22 mouse cellular contexts compared by ENCODE assay signal in genomic region chr12:87230379-87230895, GRCm38 (mm10). TPM values are rescaled to one million over a fixed set of nuclear protein-coding genes. Genes with fewer than 3 reads are reported as not detected.
A peak's percentile ranks its signal among the peaks of the same experiment; 100 is the strongest.
DNase-seq lines count a peak whose midpoint lies in the region; ATAC-seq and TF ChIP-seq lines count a peak whose summit lies in the region.
"Had no signal": no experiment of that assay in that cellular context is flagged by ENCODE, and none has a peak within 500 bp of the region (broad histone marks: within the 10 kb centered on the region; RNA-seq: fewer than 3 reads in every experiment).

No protein-coding gene starts in this region.

- DNase-seq in kidney, postnatal 0 days (ENCODE audit: low spot score) = peak; percentile 39
- DNase-seq in kidney, postnatal 14 days = no peak
- no peak for DNase-seq in stomach, postnatal 0 days (ENCODE audit: low spot score)
- peak; percentile 62 for DNase-seq in MEL (ENCODE audit: low read depth, low spot score)
- no peak for DNase-seq in gastrocnemius, postnatal 36 days
- no peak for DNase-seq in urinary bladder, adult 18-20 months (ENCODE audit: low spot score in 2 of 2)
- DNase-seq: adrenal gland, adult 8-10 months; adrenal gland, postnatal 14 days; adrenal gland, postnatal 36 days; cerebellum, adult 11-12 months; cerebellum, adult 2 months; cerebellum, adult 9-10 months; cerebellum, postnatal 10 days; cerebellum, postnatal 25 days; forebrain, postnatal 0 days had no signal

- H3K36me3 ChIP-seq in kidney, postnatal 0 days (ENCODE audit: insufficient read depth, low read length) = no peaks in the 10 kb centered on the region
- no peaks in the 10 kb centered on the region for H3K36me3 ChIP-seq in stomach, embryonic 15.5 days
- H3K36me3 ChIP-seq in stomach, postnatal 0 days (ENCODE audit: control insufficient read depth, insufficient read depth, low read length) = no peaks in the 10 kb centered on the region
- H3K36me3 ChIP-seq in MEL (ENCODE audit: control insufficient read depth in 1 of 2, insufficient read depth in 2 of 2, low read length in 2 of 2) = peaks cover 0 to 7% of the 10 kb centered on the region in 2 experiments; a peak in 2 of 4 replicates
- H3K36me3 ChIP-seq: embryonic facial prominence, embryonic 12.5 days; forebrain, embryonic 15.5 days had no signal

- no peak for ATAC-seq in kidney, postnatal 0 days (replicated peaks; ENCODE audit: low FRiP score, low read depth)
- ATAC-seq in stomach, embryonic 15.5 days (ENCODE audit: insufficient read depth, low FRiP score, low read depth) = peak; percentile 35; the same call in 1 of the 2 replicates
- ATAC-seq in stomach, postnatal 0 days (ENCODE audit: low FRiP score, low TSS enrichment) = no peak
- ATAC-seq: activated CD4-positive, CD25-positive, alpha-beta regulatory T cell, adult 4 months; forebrain, embryonic 13.5 days; forebrain, embryonic 15.5 days; forebrain, postnatal 0 days; Patski had no signal

- intact Hi-C loops in gastrocnemius, postnatal 36 days (cut with DNase I) = no loop called here

- TF ChIP-seq RAD21 in MEL (IDR thresholded peaks at IDR 0.05; ENCODE audit: low read depth, low read length) = no peak

- no peak for TF ChIP-seq CTCF in kidney, postnatal 0 days (IDR thresholded peaks at IDR 0.05; ENCODE audit: low read depth)
- no peak for TF ChIP-seq CTCF in stomach, postnatal 0 days (IDR thresholded peaks at IDR 0.05; ENCODE audit: low read depth)
- no peak for TF ChIP-seq CTCF in MEL (IDR thresholded peaks at IDR 0.05 in 2 of 3, conservative IDR thresholded peaks at IDR 0.05 in 1 of 3; ENCODE audit: control insufficient read depth in 1 of 3, insufficient read depth in 1 of 3, low read depth in 2 of 3, low read length in 3 of 3, poor library complexity in 1 of 3, severe bottlenecking in 1 of 3)

- H3K4me1 ChIP-seq in kidney, postnatal 0 days (replicated peaks; ENCODE audit: insufficient read depth, low read length) = no peaks in the 10 kb centered on the region
- no peaks in the 10 kb centered on the region for H3K4me1 ChIP-seq in stomach, embryonic 15.5 days
- no peaks in the 10 kb centered on the region for H3K4me1 ChIP-seq in stomach, postnatal 0 days (replicated peaks; ENCODE audit: control insufficient read depth, insufficient read depth)
- H3K4me1 ChIP-seq in MEL (ENCODE audit: control insufficient read depth in 1 of 2, insufficient read depth in 2 of 2, low read length in 2 of 2) = peaks cover 2 to 12% of the 10 kb centered on the region in 2 experiments; a peak in 3 of 4 replicates
- H3K4me1 ChIP-seq: embryonic facial prominence, embryonic 10.5 days; embryonic facial prominence, embryonic 12.5 days; forebrain, embryonic 13.5 days; forebrain, embryonic 15.5 days had no signal

- no peak overlapping the region for H3K9ac ChIP-seq in kidney, postnatal 0 days (ENCODE audit: low read depth, low read length)
- H3K9ac ChIP-seq in stomach, embryonic 15.5 days = no peak overlapping the region
- H3K9ac ChIP-seq in stomach, postnatal 0 days (ENCODE audit: low read length) = no peak overlapping the region
- H3K9ac ChIP-seq in MEL (ENCODE audit: control insufficient read depth, low read depth, low read length, poor library complexity, severe bottlenecking) = no peak overlapping the region
- H3K9ac ChIP-seq: embryonic facial prominence, embryonic 12.5 days; forebrain, embryonic 13.5 days; forebrain, embryonic 15.5 days; forebrain, postnatal 0 days had no signal

- H3K4me3 ChIP-seq in kidney, postnatal 0 days (replicated peaks; ENCODE audit: low read depth, low read length) = no peak overlapping the region
- no peak overlapping the region for H3K4me3 ChIP-seq in stomach, embryonic 15.5 days (replicated peaks)
- H3K4me3 ChIP-seq in stomach, postnatal 0 days (ENCODE audit: low read depth, low read length) = no peak overlapping the region
- H3K4me3 ChIP-seq in MEL (ENCODE audit: control insufficient read depth in 1 of 2, insufficient read depth in 1 of 2, low read depth in 2 of 2, low read length in 2 of 2) = no peak overlapping the region
- H3K4me3 ChIP-seq: embryonic facial prominence, embryonic 10.5 days; embryonic facial prominence, embryonic 12.5 days; forebrain, embryonic 13.5 days; forebrain, embryonic 15.5 days had no signal

- no peaks in the 10 kb centered on the region for H3K27me3 ChIP-seq in kidney, postnatal 0 days (ENCODE audit: insufficient read depth, low read length)
- no peaks in the 10 kb centered on the region for H3K27me3 ChIP-seq in stomach, embryonic 15.5 days (replicated peaks)
- H3K27me3 ChIP-seq in stomach, postnatal 0 days (ENCODE audit: control insufficient read depth, insufficient read depth, low read length) = no peaks in the 10 kb centered on the region
- no peaks in the 10 kb centered on the region for H3K27me3 ChIP-seq in MEL (ENCODE audit: control insufficient read depth in 1 of 2, insufficient read depth in 2 of 2, low read length in 2 of 2)
- H3K27me3 ChIP-seq: embryonic facial prominence, embryonic 12.5 days; forebrain, embryonic 13.5 days; forebrain, embryonic 15.5 days; Patski had no signal

- no peaks in the 10 kb centered on the region for H3K9me3 ChIP-seq in kidney, postnatal 0 days (replicated peaks; ENCODE audit: low read length)
- H3K9me3 ChIP-seq in stomach, embryonic 15.5 days = no peaks in the 10 kb centered on the region
- no peaks in the 10 kb centered on the region for H3K9me3 ChIP-seq in stomach, postnatal 0 days (ENCODE audit: control insufficient read depth, low read length)
- no peaks in the 10 kb centered on the region for H3K9me3 ChIP-seq in MEL (replicated peaks; ENCODE audit: insufficient read depth, low read length)
- H3K9me3 ChIP-seq: embryonic facial prominence, embryonic 10.5 days; embryonic facial prominence, embryonic 12.5 days; forebrain, embryonic 13.5 days; forebrain, embryonic 15.5 days had no signal

- TF ChIP-seq POLR2A in MEL (IDR thresholded peaks at IDR 0.05; ENCODE audit: control insufficient read depth in 1 of 2, insufficient read depth in 1 of 2, low read depth in 1 of 2, low read length in 2 of 2, poor library complexity in 1 of 2) = no peak

- H3K4me2 ChIP-seq in kidney, postnatal 0 days (ENCODE audit: low read length) = no peak overlapping the region
- no peak overlapping the region for H3K4me2 ChIP-seq in stomach, embryonic 15.5 days
- H3K4me2 ChIP-seq in stomach, postnatal 0 days (replicated peaks; ENCODE audit: low read depth) = no peak overlapping the region
- H3K4me2 ChIP-seq: embryonic facial prominence, embryonic 12.5 days; forebrain, embryonic 13.5 days; forebrain, embryonic 15.5 days had no signal

- TF ChIP-seq EP300 in stomach, postnatal 0 days (optimal IDR thresholded peaks at IDR 0.05) = no peak
- TF ChIP-seq EP300 in MEL (IDR thresholded peaks at IDR 0.05; ENCODE audit: low read depth in 1 of 2, low read length in 2 of 2) = peak; percentile 81 to 87

- no peaks in the 10 kb centered on the region for H3K79me2 ChIP-seq in MEL (ENCODE audit: control insufficient read depth, insufficient read depth, low read length, poor library complexity)

- no peak overlapping the region for H3K27ac ChIP-seq in kidney, postnatal 0 days
- no peak overlapping the region for H3K27ac ChIP-seq in stomach, embryonic 15.5 days
- no peak overlapping the region for H3K27ac ChIP-seq in stomach, postnatal 0 days (replicated peaks)
- no peak overlapping the region for H3K27ac ChIP-seq in MEL (ENCODE audit: control insufficient read depth, low read depth, low read length)
- H3K27ac ChIP-seq: embryonic facial prominence, embryonic 10.5 days; embryonic facial prominence, embryonic 12.5 days; forebrain, embryonic 13.5 days; forebrain, embryonic 15.5 days had no signal

RNA-seq across cellular contexts. Expression of gene Noxred1, which starts 8.1 kb away (rescaled TPM):
- 0.17 TPM in 1 of 2 replicates, not detected in the other for polyA plus RNA-seq in kidney, postnatal 0 days (2015; fragmentation: Nextera tagmentation; extraction: Ambion mirVana)
- polyA plus RNA-seq in stomach, embryonic 15.5 days (2015; fragmentation: Nextera tagmentation; extraction: Ambion mirVana) = 0.37 and 0.59 TPM in 2 replicates
- 0.11 TPM in 1 of 2 replicates, not detected in the other for polyA plus RNA-seq in stomach, postnatal 0 days (2015; fragmentation: Nextera tagmentation; extraction: Ambion mirVana)
- 0.19 and 0.23 TPM in 2 replicates for total RNA-seq in MEL (2012; rRNA removed)
- under 1 TPM in 1 of 2 experiments, not detected in 1; 0.17 TPM for polyA plus RNA-seq in MEL (2012; ENCODE audit: insufficient read depth in 1 of 2, insufficient read length in 2 of 2, low read depth in 1 of 2, low replicate concordance in 2 of 2, missing spikeins in 1 of 2)
- under 1 TPM; 0.33 to 0.47 TPM for total RNA-seq in gastrocnemius, postnatal 36 days (2021)

RNA-seq across cellular contexts. Expression of gene Tmed8, which starts 30.2 kb away (rescaled TPM):
- polyA plus RNA-seq in kidney, postnatal 0 days (2015; fragmentation: Nextera tagmentation; extraction: Ambion mirVana) = 1.7 and 1.8 TPM in 2 replicates
- polyA plus RNA-seq in stomach, embryonic 15.5 days (2015; fragmentation: Nextera tagmentation; extraction: Ambion mirVana) = 2.1 and 2.2 TPM in 2 replicates
- polyA plus RNA-seq in stomach, postnatal 0 days (2015; fragmentation: Nextera tagmentation; extraction: Ambion mirVana) = 1.1 TPM in 2 replicates
- total RNA-seq in MEL (2012; rRNA removed) = 4.7 and 5.0 TPM in 2 replicates
- polyA plus RNA-seq in MEL (2012; ENCODE audit: insufficient read depth in 1 of 2, insufficient read length in 2 of 2, low read depth in 1 of 2, low replicate concordance in 2 of 2, missing spikeins in 1 of 2) = 1 to 10 TPM in 1 of 2 experiments, not detected in 1; 6.9 TPM
- 1 to 10 TPM; 1.7 to 1.9 TPM for total RNA-seq in gastrocnemius, postnatal 36 days (2021)

RNA-seq across cellular contexts. Expression of gene Samd15, which starts 30.9 kb away (rescaled TPM):
- polyA plus RNA-seq in kidney, postnatal 0 days (2015; fragmentation: Nextera tagmentation; extraction: Ambion mirVana) = 1.3 and 1.4 TPM in 2 replicates
- 1.7 and 2.5 TPM in 2 replicates for polyA plus RNA-seq in stomach, embryonic 15.5 days (2015; fragmentation: Nextera tagmentation; extraction: Ambion mirVana)
- 0.85 and 1.0 TPM in 2 replicates for polyA plus RNA-seq in stomach, postnatal 0 days (2015; fragmentation: Nextera tagmentation; extraction: Ambion mirVana)
- 0.20 and 0.62 TPM in 2 replicates for total RNA-seq in MEL (2012; rRNA removed)
- polyA plus RNA-seq in MEL (2012; ENCODE audit: insufficient read depth in 1 of 2, insufficient read length in 2 of 2, low read depth in 1 of 2, low replicate concordance in 2 of 2, missing spikeins in 1 of 2) = 10 to 100 TPM in 1 of 2 experiments, not detected in 1; 24.0 TPM
- total RNA-seq in gastrocnemius, postnatal 36 days (2021) = not detected

RNA-seq across cellular contexts. Expression of gene Vipas39, which starts 35.6 kb away (rescaled TPM):
- polyA plus RNA-seq in kidney, postnatal 0 days (2015; fragmentation: Nextera tagmentation; extraction: Ambion mirVana) = 38.1 and 44.1 TPM in 2 replicates
- 35.6 TPM in 2 replicates for polyA plus RNA-seq in stomach, embryonic 15.5 days (2015; fragmentation: Nextera tagmentation; extraction: Ambion mirVana)
- polyA plus RNA-seq in stomach, postnatal 0 days (2015; fragmentation: Nextera tagmentation; extraction: Ambion mirVana) = 20.7 and 22.3 TPM in 2 replicates
- total RNA-seq in MEL (2012; rRNA removed) = 18.2 and 19.7 TPM in 2 replicates
- polyA plus RNA-seq in MEL (2012; ENCODE audit: insufficient read depth in 1 of 2, insufficient read length in 2 of 2, low read depth in 1 of 2, low replicate concordance in 2 of 2, missing spikeins in 1 of 2) = 10 to 100 TPM in 1 of 2 experiments, not detected in 1; 23.0 TPM
- total RNA-seq in gastrocnemius, postnatal 36 days (2021) = 10 to 100 TPM in 1 of 2 experiments, 1 to 10 TPM in 1; 7.3 to 10.1 TPM

RNA-seq across cellular contexts. Expression of gene Ahsa1, which starts 35.8 kb away (rescaled TPM):
- polyA plus RNA-seq in kidney, postnatal 0 days (2015; fragmentation: Nextera tagmentation; extraction: Ambion mirVana) = 149 and 157 TPM in 2 replicates
- polyA plus RNA-seq in stomach, embryonic 15.5 days (2015; fragmentation: Nextera tagmentation; extraction: Ambion mirVana) = 206 and 228 TPM in 2 replicates
- 94.9 and 96.1 TPM in 2 replicates for polyA plus RNA-seq in stomach, postnatal 0 days (2015; fragmentation: Nextera tagmentation; extraction: Ambion mirVana)
- total RNA-seq in MEL (2012; rRNA removed) = 414 and 424 TPM in 2 replicates
- 100 to 1,000 TPM in 1 of 2 experiments, not detected in 1; 403 TPM for polyA plus RNA-seq in MEL (2012; ENCODE audit: insufficient read depth in 1 of 2, insufficient read length in 2 of 2, low read depth in 1 of 2, low replicate concordance in 2 of 2, missing spikeins in 1 of 2)
- total RNA-seq in gastrocnemius, postnatal 36 days (2021) = 100 to 1,000 TPM; 117 to 123 TPM

Comparison
In these comparisons a context has a peak if more than half of its experiments do, and no peak if none do; other contexts are left out.
1. DNase-seq: peak in kidney, postnatal 0 days (single experiment) and MEL (single experiment); none in kidney, postnatal 14 days (single experiment), stomach, postnatal 0 days (single experiment), gastrocnemius, postnatal 36 days (0 of 2) and urinary bladder, adult 18-20 months (0 of 2).